Mouse (Mus musculus) forebrain, embryonic 15.5 days (tissue): ENCODE measurements at regions not wholly inside any gene's neighbourhood (a gene's known extent, or its start where the extent isn't known, plus 50 kb on each side); places are given as distances from the start of the nearest gene placed in this dataset.
A peak's percentile ranks its signal among the peaks of the same experiment; 100 is the strongest.

Source experiments
- ATAC-seq: fragments of 200-750 bp; cut with Nextera tagmentation; replicated peaks from 2 replicates; pipeline ENCODE4 v1.8.0; 2017; ENCODE audit warnings: mild to moderate bottlenecking, moderate TSS enrichment, moderate library complexity
- H3K27ac ChIP-seq: fragments of 300-500 bp; sonication (generic); replicated peaks from 2 replicates; pipeline ENCODE4 v1.5.1; 2015; ENCODE audit warnings: mild to moderate bottlenecking, inconsistent platforms
- H3K27me3 ChIP-seq: fragments of 300-500 bp; sonication (generic); 2 replicates; pipeline ENCODE4 v1.6.1; 2015; ENCODE audit warnings: inconsistent platforms
- H3K36me3 ChIP-seq: fragments of 300-500 bp; sonication (generic); 2 replicates; pipeline ENCODE4 v1.6.1; 2015; ENCODE audit warnings: mild to moderate bottlenecking, inconsistent platforms
- H3K4me1 ChIP-seq: fragments of 300-500 bp; sonication (generic); 2 replicates; pipeline ENCODE4 v1.6.1; 2015; ENCODE audit warnings: inconsistent platforms
- H3K4me2 ChIP-seq: fragments of 300-500 bp; sonication (generic); replicated peaks from 2 replicates; pipeline ENCODE4 v1.6.1; 2015; ENCODE audit warnings: mild to moderate bottlenecking, inconsistent platforms
- H3K4me3 ChIP-seq: fragments of 300-500 bp; sonication (generic); 2 replicates; pipeline ENCODE4 v1.5.1; 2015; ENCODE audit warnings: mild to moderate bottlenecking, inconsistent platforms
- H3K9ac ChIP-seq: fragments of 300-500 bp; sonication (generic); replicated peaks from 2 replicates; pipeline ENCODE4 v1.6.1; 2015; ENCODE audit warnings: mild to moderate bottlenecking, inconsistent platforms
- H3K9me3 ChIP-seq: fragments of 300-500 bp; sonication (generic); 2 replicates; pipeline ENCODE4 v1.6.1; 2016; ENCODE audit warnings: inconsistent platforms
- WGBS: fragments of 180-500 bp; shearing (Covaris S2); methylation state at CpG from one replicate; pipeline ENCODE4 v1.1.7; 2015; ENCODE audit warnings: mixed read lengths; 5-methylcytosine and 5-hydroxymethylcytosine counted together

- Histone ChIP-seq H3K4me1 (no peaks in the 10 kb centered on the region), H3K9ac (no peak overlapping the region), H3K4me3 (no peak overlapping the region), H3K4me2 (no peak overlapping the region), H3K9me3 (no peaks in the 10 kb centered on the region), H3K27me3 (no peaks in the 10 kb centered on the region), H3K36me3 (no peaks in the 10 kb centered on the region), H3K27ac (no peak overlapping the region)
- no peak for ATAC-seq
- 49% methylated on average over 5 of the region's 5 CpGs for WGBS
Measured at GRCm38 (mm10) chr13:100943206-100943848, 110.1 kb upstream of the Slc30a5 start.

GRCm38 (mm10) chr13:100940791-100941190, 107.6 kb upstream of the Slc30a5 start:
- H3K27me3 ChIP-seq: no peaks in the 10 kb centered on the region
- H3K36me3 ChIP-seq: no peaks in the 10 kb centered on the region
- H3K4me3 ChIP-seq: no peak overlapping the region
- no peak overlapping the region for H3K9ac ChIP-seq
- ATAC-seq: no peak
- H3K27ac ChIP-seq: no peak overlapping the region
- no peaks in the 10 kb centered on the region for H3K9me3 ChIP-seq
- H3K4me2 ChIP-seq: no peak overlapping the region
- H3K4me1 ChIP-seq: no peaks in the 10 kb centered on the region
- 78% methylated on average over 13 of the region's 13 CpGs for WGBS

- Histone ChIP-seq H3K4me2 (no peak overlapping the region), H3K4me1 (no peaks in the 10 kb centered on the region), H3K9me3 (no peaks in the 10 kb centered on the region), H3K27me3 (no peaks in the 10 kb centered on the region), H3K4me3 (no peak overlapping the region), H3K9ac (no peak overlapping the region), H3K36me3 (no peaks in the 10 kb centered on the region), H3K27ac (no peak overlapping the region)
- WGBS: 34% methylated on average over 4 of the region's 4 CpGs
- ATAC-seq: peak; percentile 53
Measured at GRCm38 (mm10) chr13:100939677-100940076, 106.5 kb upstream of the Slc30a5 start.

- no peak overlapping the region for H3K4me3 ChIP-seq
- H3K27me3 ChIP-seq: no peaks in the 10 kb centered on the region
- ATAC-seq: no peak
- 93% methylated on average over 8 of the region's 8 CpGs for WGBS
- H3K9me3 ChIP-seq: no peaks in the 10 kb centered on the region
- H3K36me3 ChIP-seq: no peaks in the 10 kb centered on the region
- H3K4me2 ChIP-seq: no peak overlapping the region
- no peak overlapping the region for H3K27ac ChIP-seq
- no peaks in the 10 kb centered on the region for H3K4me1 ChIP-seq
- no peak overlapping the region for H3K9ac ChIP-seq
Measured at GRCm38 (mm10) chr13:100933265-100933664, 100.0 kb upstream of the Slc30a5 start.

GRCm38 (mm10) chr13:100899566-100899965, 66.3 kb upstream of the Slc30a5 start:
- Histone ChIP-seq H3K4me2 (no peak overlapping the region), H3K9ac (no peak overlapping the region), H3K9me3 (no peaks in the 10 kb centered on the region), H3K4me3 (no peak overlapping the region), H3K36me3 (no peaks in the 10 kb centered on the region), H3K27ac (no peak overlapping the region), H3K4me1 (no peaks in the 10 kb centered on the region), H3K27me3 (no peaks in the 10 kb centered on the region)
- 94% methylated on average over 2 of the region's 2 CpGs for WGBS
- no peak for ATAC-seq

DNA sequence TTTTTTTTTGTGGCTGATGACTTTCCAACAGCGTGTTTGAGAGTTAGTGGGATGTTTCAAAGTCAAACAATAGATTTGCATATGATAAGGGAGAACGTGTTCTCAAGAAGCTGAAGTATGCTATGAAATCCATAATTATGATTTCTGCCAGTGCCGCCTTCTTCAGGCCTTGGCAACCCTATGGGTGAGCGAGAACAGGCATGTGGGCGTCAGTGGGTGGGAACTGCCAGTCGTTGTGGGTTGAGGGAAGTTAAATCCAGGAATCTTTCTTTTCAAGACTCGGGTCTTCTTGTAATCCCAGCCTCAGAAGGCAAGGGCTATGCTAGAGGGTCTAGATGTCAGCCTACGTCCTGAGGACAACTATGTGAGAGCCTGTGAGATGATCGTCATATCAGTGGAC, 60.6 kb upstream of the Slc30a5 start:
- H3K4me3 ChIP-seq: no peak overlapping the region
- H3K4me2 ChIP-seq: no peak overlapping the region
- no peaks in the 10 kb centered on the region for H3K27me3 ChIP-seq
- WGBS: 89% methylated on average over 9 of the region's 9 CpGs
- H3K36me3 ChIP-seq: no peaks in the 10 kb centered on the region
- no peak overlapping the region for H3K27ac ChIP-seq
- no peaks in the 10 kb centered on the region for H3K9me3 ChIP-seq
- H3K9ac ChIP-seq: no peak overlapping the region
- peaks cover 11% of the 10 kb centered on the region for H3K4me1 ChIP-seq
- no peak for ATAC-seq

DNA sequence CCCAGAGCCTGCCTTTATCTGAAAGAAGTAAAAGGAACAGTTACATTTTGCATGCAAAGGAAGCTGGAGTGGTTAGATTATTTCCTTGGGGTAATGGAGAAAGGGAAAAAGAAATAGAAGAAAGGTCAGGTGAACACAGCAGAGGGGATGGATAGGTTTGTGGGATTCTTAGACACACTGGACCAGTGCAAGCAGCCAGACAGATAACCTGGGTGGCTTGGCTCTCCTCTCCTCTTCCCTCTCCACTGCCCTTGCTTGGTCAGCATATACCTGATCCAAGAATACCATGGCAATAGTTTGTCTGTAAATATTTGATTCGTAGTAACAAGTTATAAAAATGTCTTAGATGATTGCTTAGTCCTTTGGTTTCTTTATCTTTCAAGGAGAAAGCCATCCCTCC, 59.9 kb upstream of the Slc30a5 start:
- Histone ChIP-seq H3K4me1 (peaks cover 11% of the 10 kb centered on the region), H3K27me3 (no peaks in the 10 kb centered on the region), H3K9ac (no peak overlapping the region), H3K27ac (no peak overlapping the region), H3K36me3 (no peaks in the 10 kb centered on the region), H3K9me3 (no peaks in the 10 kb centered on the region), H3K4me2 (peak overlapping the region; percentile 50), H3K4me3 (peak overlapping the region; percentile 27)
- ATAC-seq: no peak; the same call in 1 of the 2 replicates
- WGBS: 80% methylated on average over 1 of the region's 1 CpGs

DNA sequence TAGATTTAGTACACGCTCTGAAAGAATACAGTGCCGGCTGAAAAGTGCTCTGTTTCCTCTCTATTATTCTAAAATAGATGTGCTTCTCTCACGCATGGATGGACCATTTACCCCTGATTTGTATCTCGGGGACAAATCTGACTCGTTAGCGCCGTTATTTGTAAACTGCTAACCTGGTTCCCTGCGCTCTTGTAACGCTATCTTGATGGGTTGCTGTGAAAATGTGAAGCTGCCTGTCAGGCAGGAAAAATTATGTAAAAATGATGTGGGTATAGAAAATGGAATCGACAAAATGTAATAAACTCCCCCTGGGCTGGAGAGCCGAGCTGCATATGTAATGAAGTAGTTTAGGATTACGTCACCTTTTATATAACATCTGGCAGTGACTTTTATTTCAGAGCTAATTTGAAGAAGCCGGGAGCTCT, 59.4 kb upstream of the Slc30a5 start:
- Histone ChIP-seq H3K27ac (no peak overlapping the region; the same call in 1 of the 2 replicates), H3K4me1 (peaks cover 11% of the 10 kb centered on the region), H3K9me3 (no peaks in the 10 kb centered on the region), H3K36me3 (no peaks in the 10 kb centered on the region), H3K27me3 (no peaks in the 10 kb centered on the region), H3K9ac (no peak overlapping the region), H3K4me3 (peak overlapping the region; percentile 27), H3K4me2 (peak overlapping the region; percentile 50)
- WGBS: 9% methylated on average over 13 of the region's 13 CpGs
- ATAC-seq: peak; percentile 36

- Histone ChIP-seq H3K36me3 (no peaks in the 10 kb centered on the region), H3K9me3 (no peaks in the 10 kb centered on the region), H3K27me3 (no peaks in the 10 kb centered on the region), H3K9ac (no peak overlapping the region), H3K4me2 (peak overlapping the region; percentile 50), H3K4me3 (peak overlapping the region; percentile 27), H3K27ac (no peak overlapping the region; the same call in 1 of the 2 replicates), H3K4me1 (peaks cover 11% of the 10 kb centered on the region)
- ATAC-seq: peak; percentile 87
- 13% methylated on average over 13 of the region's 13 CpGs for WGBS
Measured at GRCm38 (mm10) chr13:100892204-100892603, 59.0 kb upstream of the Slc30a5 start.

GRCm38 (mm10) chr13:100890457-100890856, 57.2 kb upstream of the Slc30a5 start:
- no peak overlapping the region for H3K4me2 ChIP-seq
- no peaks in the 10 kb centered on the region for H3K9me3 ChIP-seq
- ATAC-seq: no peak
- no peak overlapping the region for H3K9ac ChIP-seq
- 81% methylated on average over 6 of the region's 6 CpGs for WGBS
- no peaks in the 10 kb centered on the region for H3K27me3 ChIP-seq
- no peak overlapping the region for H3K27ac ChIP-seq
- no peaks in the 10 kb centered on the region for H3K36me3 ChIP-seq
- H3K4me1 ChIP-seq: peaks cover 11% of the 10 kb centered on the region
- H3K4me3 ChIP-seq: no peak overlapping the region

DNA sequence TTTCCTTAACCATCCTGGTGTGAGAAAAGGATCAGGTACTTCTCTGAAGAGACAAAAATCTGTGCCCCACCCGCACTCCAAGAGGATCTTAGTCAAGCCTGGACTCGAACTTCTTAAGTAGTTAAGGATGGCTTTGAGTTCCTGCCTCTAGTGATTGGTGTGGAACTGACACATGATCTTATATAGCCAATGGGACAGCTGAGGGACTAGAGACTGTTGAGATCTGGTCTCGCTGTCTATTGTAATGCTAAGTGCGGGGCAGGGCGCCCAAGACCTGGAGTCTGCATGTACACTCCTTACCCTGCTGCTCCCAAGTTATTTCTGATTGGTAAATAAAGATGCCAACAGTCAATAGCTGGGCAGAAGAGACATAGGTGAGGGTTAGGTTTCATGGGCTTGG, 55.3 kb upstream of the Slc30a5 start:
- no peaks in the 10 kb centered on the region for H3K9me3 ChIP-seq
- H3K4me2 ChIP-seq: no peak overlapping the region
- H3K27me3 ChIP-seq: no peaks in the 10 kb centered on the region
- no peak for ATAC-seq
- no peak overlapping the region for H3K9ac ChIP-seq
- peaks cover 11% of the 10 kb centered on the region for H3K4me1 ChIP-seq
- H3K27ac ChIP-seq: no peak overlapping the region
- H3K4me3 ChIP-seq: no peak overlapping the region
- H3K36me3 ChIP-seq: no peaks in the 10 kb centered on the region
- 89% methylated on average over 5 of the region's 5 CpGs for WGBS

- Histone ChIP-seq H3K9me3 (no peaks in the 10 kb centered on the region), H3K36me3 (no peaks in the 10 kb centered on the region), H3K27me3 (no peaks in the 10 kb centered on the region), H3K27ac (no peak overlapping the region), H3K4me1 (no peaks in the 10 kb centered on the region), H3K4me3 (no peak overlapping the region), H3K4me2 (no peak overlapping the region), H3K9ac (no peak overlapping the region)
- ATAC-seq: no peak
- 83% methylated on average over 8 of the region's 8 CpGs for WGBS
Measured at GRCm38 (mm10) chr13:100883711-100884110, 50.5 kb upstream of the Slc30a5 start.
